Mouse (Mus musculus): ENCODE measurements around the gene Cldnd1. TPM values are rescaled to one million over a fixed set of nuclear protein-coding genes. Genes with fewer than 3 reads are reported as not detected.
A peak's percentile ranks its signal among the peaks of the same experiment; 100 is the strongest.

The Cldnd1 gene
- total RNA-seq, 1 experiment from 2014 or later, result 53.1 TPM

- no peak for ATAC-seq (replicated peaks; ENCODE audit: insufficient number of reproducible peaks, low FRiP score, low TSS enrichment, poor library complexity, severe bottlenecking)
Measured at GRCm38 (mm10) chr16:58704999-58705398, 22.7 kb upstream of the Cldnd1 start.

DNA sequence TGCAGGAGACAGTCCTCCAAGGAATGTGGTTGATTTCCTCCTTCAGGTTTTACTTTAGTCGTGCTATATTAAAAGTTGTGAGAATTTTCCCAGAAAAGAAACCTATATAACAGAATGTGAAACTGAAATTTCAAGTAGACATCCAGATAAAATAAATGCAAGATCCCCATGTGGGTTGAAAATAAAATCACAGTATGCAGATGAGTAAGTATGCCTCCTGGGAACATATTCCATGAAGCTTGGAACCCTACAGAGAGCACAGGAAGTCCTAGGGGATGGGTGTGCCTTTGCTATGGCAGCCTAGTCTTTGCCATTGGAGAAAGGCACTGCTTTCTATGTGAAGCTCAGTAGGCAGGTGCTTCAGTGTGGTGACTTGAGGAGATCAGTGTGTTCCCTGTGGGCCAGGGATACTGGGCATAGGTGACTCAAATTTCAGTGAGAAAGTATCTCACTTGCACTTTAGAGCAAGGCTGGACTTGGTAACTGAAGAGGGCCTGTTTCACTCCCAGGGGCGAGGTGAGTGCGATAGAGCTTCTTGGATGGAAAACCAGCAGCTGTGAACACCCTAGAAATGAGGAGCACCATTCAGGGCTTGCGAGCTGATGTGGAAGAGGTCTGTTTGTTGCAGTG is 20.3 kb upstream of the Cldnd1 start:
- no peak for ATAC-seq (replicated peaks; ENCODE audit: insufficient number of reproducible peaks, low FRiP score, low TSS enrichment, poor library complexity, severe bottlenecking)

DNA sequence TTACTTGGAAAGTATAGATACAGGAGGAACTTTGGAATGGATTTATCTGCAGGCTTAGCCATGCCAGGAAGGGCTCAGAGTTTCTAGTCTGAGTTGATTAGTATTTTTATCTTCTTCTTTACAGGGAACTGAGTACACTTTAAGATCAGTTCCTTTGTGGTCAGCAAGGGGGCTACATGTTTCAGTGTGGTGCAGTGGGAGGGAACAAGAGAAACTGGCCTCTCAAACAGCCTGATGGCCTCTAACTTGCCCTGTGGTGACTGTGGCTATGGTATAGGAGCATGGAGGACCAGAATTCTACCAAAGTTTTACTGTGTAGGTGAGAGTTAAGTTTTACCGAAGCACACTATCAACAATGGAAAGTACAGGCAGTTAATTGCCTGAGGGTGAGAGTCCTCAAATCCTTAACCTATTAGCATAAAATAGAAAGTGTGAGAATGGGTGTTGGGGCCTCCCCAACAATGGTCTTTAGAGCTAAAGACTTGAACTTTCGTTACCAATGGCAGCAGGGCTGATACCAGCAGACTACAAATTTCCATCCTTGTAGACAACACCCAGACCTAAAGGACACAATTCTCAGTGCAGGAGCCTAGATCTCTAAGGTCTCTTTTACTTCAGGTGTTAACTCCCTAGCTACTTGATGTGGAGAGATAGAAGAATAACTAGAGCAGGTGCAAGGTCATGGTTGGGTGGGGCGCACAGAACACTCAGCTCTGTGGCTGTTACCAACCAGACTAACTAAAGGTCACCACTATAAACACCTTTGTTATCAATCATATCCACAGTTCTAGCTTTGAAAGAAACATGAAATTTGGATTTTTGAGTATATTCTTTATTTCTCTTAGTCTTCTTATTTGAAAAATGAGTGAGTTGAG is 18.9 kb upstream of the Cldnd1 start:
- no peak for ATAC-seq (replicated peaks; ENCODE audit: insufficient number of reproducible peaks, low FRiP score, low TSS enrichment, poor library complexity, severe bottlenecking)

DNA sequence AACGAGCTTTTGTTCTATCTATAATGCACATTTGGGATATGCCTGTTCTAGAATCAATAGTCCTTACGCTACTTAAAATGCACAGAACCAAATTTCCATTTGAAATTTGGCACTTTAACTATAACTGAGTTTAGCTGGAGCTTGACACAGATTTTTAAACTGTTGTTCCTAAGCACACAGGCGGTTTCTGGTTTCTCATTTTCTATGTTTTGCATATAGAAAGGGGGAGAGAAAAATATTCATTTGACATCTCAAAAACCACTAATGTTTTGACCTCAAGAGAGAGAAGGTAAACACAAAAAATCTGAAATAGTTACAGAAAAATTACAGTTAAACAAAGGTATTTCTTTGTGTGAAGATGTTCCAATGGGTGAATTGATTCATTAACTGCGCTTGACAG is 18.2 kb upstream of the Cldnd1 start:
- ATAC-seq (replicated peaks; ENCODE audit: insufficient number of reproducible peaks, low FRiP score, low TSS enrichment, poor library complexity, severe bottlenecking), result no peak

DNA sequence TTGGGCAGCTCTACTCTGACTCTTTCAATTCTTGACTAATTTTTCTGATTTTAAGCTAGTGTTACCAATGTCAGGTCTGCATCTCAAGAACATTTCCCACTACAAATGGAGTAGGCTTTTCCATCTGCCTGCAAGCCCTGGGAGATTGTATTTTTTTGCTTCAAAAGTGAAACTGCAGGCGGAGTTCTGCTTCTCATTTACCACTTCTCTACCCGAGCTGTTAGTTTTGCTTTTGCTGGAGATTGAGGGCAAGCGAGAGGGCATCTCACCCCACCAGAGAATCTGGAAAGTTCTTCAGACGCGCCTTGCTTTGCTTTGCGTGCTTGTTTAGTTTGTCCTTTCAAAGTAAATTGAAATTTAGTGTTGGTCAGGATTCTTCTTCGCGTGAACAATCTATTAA is 15.5 kb upstream of the Cldnd1 start:
- peak; percentile 66; the same call in 1 of the 2 replicates for ATAC-seq (replicated peaks; ENCODE audit: insufficient number of reproducible peaks, low FRiP score, low TSS enrichment, poor library complexity, severe bottlenecking)

- ATAC-seq (replicated peaks; ENCODE audit: insufficient number of reproducible peaks, low FRiP score, low TSS enrichment, poor library complexity, severe bottlenecking), result no peak
Measured at GRCm38 (mm10) chr16:58713128-58713527, 14.6 kb upstream of the Cldnd1 start.

DNA sequence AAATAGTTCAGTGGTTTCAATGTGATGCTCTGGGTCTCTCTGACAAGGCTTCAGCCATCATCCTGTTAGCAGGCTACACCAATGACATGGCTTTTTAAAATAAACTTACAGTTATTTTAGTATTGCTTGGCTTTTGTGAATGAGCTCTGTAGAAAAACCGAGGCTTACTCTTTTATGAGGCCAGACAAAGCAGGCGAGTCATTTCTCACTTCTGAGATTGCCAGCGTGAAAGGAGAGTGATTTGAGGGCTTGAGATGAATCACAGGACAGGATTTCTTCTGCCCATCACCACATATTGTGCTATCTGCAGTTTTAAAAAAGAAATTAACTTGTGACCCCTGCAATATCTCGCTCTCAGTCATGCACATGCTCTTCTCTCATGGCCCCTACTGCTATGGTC is 12.7 kb upstream of the Cldnd1 start:
- no peak for ATAC-seq (replicated peaks; ENCODE audit: insufficient number of reproducible peaks, low FRiP score, low TSS enrichment, poor library complexity, severe bottlenecking)

DNA sequence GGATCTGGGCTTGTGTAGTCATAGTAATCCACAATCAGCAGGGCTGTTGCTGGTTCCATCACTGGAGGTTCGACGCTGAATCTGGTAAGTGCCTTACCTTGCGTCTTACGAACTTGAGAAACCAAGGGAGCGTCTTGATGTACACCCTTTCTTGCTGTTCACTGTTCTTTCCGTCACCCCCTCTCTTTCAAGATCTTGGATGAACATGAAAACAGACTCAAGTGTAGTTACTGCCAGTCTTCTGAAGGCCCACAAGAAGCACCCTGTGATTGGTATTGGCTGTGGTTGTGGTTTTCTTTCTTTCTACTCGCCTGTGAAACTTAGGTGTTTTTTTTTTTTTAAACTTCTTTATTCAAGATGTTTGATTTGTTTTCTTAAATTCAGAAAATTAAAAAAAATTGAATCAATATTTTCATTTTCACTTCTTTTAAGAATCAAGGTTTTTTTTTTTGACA is 9.0 kb upstream of the Cldnd1 start, which contains the start of gene Gpr15:
Gene Gpr15, minus strand, starts transcription at position 405 of the 455 bp plus-strand sequence.
- ATAC-seq (replicated peaks; ENCODE audit: insufficient number of reproducible peaks, low FRiP score, low TSS enrichment, poor library complexity, severe bottlenecking), result no peak

- 0 out of 2 replicates have a peak, but pooled peaks have one; percentile 33 for ATAC-seq (replicated peaks; ENCODE audit: insufficient number of reproducible peaks, low FRiP score, low TSS enrichment, poor library complexity, severe bottlenecking)
Measured at GRCm38 (mm10) chr16:58722292-58722691, 5.4 kb upstream of the Cldnd1 start.

DNA sequence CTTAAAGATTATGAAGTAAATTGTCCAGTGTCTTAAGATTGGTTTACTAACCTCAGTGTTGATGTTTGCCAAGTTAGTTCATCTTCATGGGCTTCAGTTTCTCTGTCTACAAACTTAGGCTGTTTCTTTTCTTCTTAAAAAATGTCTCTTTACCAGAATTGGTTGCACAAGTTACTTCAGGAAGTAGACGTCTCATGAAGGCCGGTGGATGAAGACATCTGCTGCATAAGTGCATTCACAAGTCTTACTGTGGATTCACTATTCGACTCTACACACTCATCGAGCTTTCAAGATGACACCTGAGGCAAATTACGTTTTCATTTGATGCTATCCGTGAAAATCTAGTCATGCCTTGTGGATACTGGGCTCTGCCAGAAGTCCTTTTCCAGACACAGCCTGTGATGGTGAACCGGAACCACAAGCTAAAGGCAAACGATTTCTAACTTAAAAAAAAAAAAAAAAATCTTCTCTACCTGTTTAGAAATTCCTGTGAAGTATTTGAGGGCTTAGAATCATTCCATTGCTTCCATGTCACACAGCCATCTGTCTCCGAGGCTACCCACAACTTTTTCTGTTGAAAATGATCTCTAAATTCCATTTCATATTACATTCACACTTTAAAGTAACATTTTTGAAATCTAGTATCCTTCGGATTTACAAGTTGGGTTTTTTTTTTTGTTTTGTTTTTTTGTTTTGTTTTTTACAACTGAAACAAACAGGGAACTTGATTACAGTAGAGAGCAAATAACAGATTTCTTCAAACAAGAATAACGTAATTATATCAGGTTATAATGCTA is 832 bp upstream of the Cldnd1 start:
- no peak for ATAC-seq (replicated peaks; ENCODE audit: insufficient number of reproducible peaks, low FRiP score, low TSS enrichment, poor library complexity, severe bottlenecking)

DNA sequence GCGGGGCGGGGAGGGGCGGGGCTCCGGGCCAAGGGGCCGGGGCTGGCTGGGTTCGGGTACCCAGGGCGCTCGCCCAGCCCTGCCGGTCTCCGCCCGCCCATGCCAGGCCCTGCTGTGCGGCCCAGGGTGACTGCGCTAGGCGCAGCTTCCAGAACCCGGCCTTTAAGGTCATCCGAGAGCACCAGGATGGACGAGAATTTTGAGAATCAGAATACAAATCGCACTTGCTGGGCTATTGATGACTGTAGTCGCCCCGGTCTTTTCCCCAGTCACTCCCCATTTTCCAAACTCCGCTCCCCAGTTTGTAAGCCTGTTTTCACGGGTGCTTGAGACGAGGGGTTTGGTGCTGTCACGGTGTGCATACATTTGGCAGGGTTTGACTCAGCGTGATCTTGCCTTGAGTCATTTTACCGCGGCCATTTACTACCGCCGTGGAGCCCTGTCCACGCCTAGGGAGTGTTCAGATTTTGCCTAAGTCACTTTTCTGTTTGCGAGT is 514 bp downstream of the Cldnd1 start:
- ATAC-seq (replicated peaks; ENCODE audit: insufficient number of reproducible peaks, low FRiP score, low TSS enrichment, poor library complexity, severe bottlenecking), result no peak

DNA sequence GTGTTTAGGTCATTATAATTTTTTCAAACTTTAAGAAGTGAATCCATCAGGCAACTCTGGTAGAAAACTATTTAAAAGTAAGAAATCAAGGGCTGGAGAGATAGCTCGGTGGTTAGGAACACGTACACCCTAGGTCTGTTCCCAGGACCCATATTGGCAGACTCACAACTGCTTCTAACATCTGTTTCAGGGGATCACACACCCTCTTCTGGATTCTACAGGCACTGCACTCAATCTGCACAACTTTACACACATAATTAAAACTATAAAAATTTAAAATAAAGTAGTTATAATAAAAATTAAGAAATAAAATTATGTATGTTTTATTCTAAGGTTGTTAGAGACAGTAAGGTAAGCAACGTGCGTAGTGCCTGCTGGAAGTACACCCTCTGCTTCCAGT is 10.5 kb downstream of the Cldnd1 start:
- no peak for ATAC-seq (replicated peaks; ENCODE audit: insufficient number of reproducible peaks, low FRiP score, low TSS enrichment, poor library complexity, severe bottlenecking)

GRCm38 (mm10) chr16:58738800-58739199 is 11.1 kb downstream of the Cldnd1 start:
- ATAC-seq (replicated peaks; ENCODE audit: insufficient number of reproducible peaks, low FRiP score, low TSS enrichment, poor library complexity, severe bottlenecking), result no peak

DNA sequence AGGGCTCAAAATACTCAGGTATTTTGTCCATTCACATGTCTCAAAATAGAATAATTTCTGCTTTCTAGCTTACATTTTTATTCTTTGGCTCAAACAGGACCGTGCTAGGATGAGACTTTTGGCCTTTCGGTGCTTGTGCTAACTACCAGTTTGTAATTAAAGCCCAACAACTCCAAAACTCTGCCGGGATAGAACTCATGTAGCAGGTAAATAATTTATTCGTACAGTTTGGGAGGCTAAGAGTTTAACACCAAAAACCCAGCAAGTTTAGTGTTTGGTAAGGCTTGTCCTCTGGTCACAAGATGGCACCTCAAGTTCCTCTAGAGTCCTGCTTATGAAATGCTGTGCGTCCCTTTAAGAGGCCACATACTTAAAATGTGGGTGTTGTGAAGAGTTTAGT is 13.0 kb downstream of the Cldnd1 start:
- ATAC-seq (replicated peaks; ENCODE audit: insufficient number of reproducible peaks, low FRiP score, low TSS enrichment, poor library complexity, severe bottlenecking), result no peak

- ATAC-seq (replicated peaks; ENCODE audit: insufficient number of reproducible peaks, low FRiP score, low TSS enrichment, poor library complexity, severe bottlenecking), result no peak
Measured at GRCm38 (mm10) chr16:58746715-58747114, 19.0 kb downstream of the Cldnd1 start.

GRCm38 (mm10) chr16:58751314-58751713 is 23.6 kb downstream of the Cldnd1 start:
- no peak for ATAC-seq (replicated peaks; ENCODE audit: insufficient number of reproducible peaks, low FRiP score, low TSS enrichment, poor library complexity, severe bottlenecking)

GRCm38 (mm10) chr16:58756191-58756590 is 28.5 kb downstream of the Cldnd1 start:
- ATAC-seq (replicated peaks; ENCODE audit: insufficient number of reproducible peaks, low FRiP score, low TSS enrichment, poor library complexity, severe bottlenecking), result no peak

- ATAC-seq (replicated peaks; ENCODE audit: insufficient number of reproducible peaks, low FRiP score, low TSS enrichment, poor library complexity, severe bottlenecking), result no peak
Measured at GRCm38 (mm10) chr16:58763076-58763475, 35.4 kb downstream of the Cldnd1 start, which contains the start of gene Olfr172. Olfr172 (minus strand) TSS chr16:58763176.

Data from monocyte, adult 5-6 weeks (primary cell).